Mouse (Mus musculus) forebrain, postnatal 0 days (tissue): ENCODE results near the gene Tagap. TPM values are rescaled to one million over a fixed set of nuclear protein-coding genes. Genes with fewer than 3 reads are reported as not detected.

Experiments
- polyA plus RNA-seq: library from polyadenylated mRNA; unstranded; fragments of >200 nt; fragmentation: Nextera tagmentation; extraction: Ambion mirVana; gene quantifications from 2 replicates; pipeline ENCODE4 v1.2.1, GENCODE M21; 2015
- total RNA-seq: library from RNA; depleted of rRNA; stranded (reverse); fragments of >200 nt; gene quantifications from 2 replicates; pipeline ENCODE4 v1.2.3, GENCODE M21; 2014; rRNA removed

Gene Tagap
- total and polyA plus RNA-seq, 2 experiments from 2014 or later, result 0.47 to 0.62 TPM

Other genes with a start within 250 kb of the Tagap start
- 2.5 and 8.5 TPM in 2 replicates for gene Fndc1, start 98.7 kb upstream of the Tagap start, total RNA-seq
- 4.9 and 5.6 TPM in 2 replicates for gene Fndc1, start 98.7 kb upstream of the Tagap start, polyA plus RNA-seq
- 21.3 and 21.5 TPM in 2 replicates for gene Rsph3a, start 19.6 kb downstream of the Tagap start, total RNA-seq
- gene Rsph3a, start 19.6 kb downstream of the Tagap start, polyA plus RNA-seq, result 56.9 and 63.6 TPM in 2 replicates
- gene Gm49673, start 221.8 kb downstream of the Tagap start, total RNA-seq, result 0.48 TPM in 1 of 2 replicates, not detected in the other
- 0.09 and 0.53 TPM in 2 replicates for gene Gm49673, start 221.8 kb downstream of the Tagap start, polyA plus RNA-seq
- 12.6 and 15.5 TPM in 2 replicates for gene Rnaset2a, start 222.1 kb downstream of the Tagap start, total RNA-seq
- gene Rnaset2a, start 222.1 kb downstream of the Tagap start, polyA plus RNA-seq, result 15.7 and 16.8 TPM in 2 replicates
- 18.4 and 19.1 TPM in 2 replicates for gene Fgfr1op, start 239.5 kb downstream of the Tagap start, total RNA-seq
- 12.2 and 16.3 TPM in 2 replicates for gene Fgfr1op, start 239.5 kb downstream of the Tagap start, polyA plus RNA-seq